Mouse (Mus musculus) G1E-ER4 (cell line): ENCODE measurements around the gene Lhx4. TPM values are rescaled to one million over a fixed set of nuclear protein-coding genes. Genes with fewer than 3 reads are reported as not detected.

Source experiments
- GATA1 ChIP-seq: IDR thresholded peaks from one replicate; pipeline ENCODE4 v1.8.0; 2012; ENCODE audit warnings: low read length, inconsistent platforms
- polyA plus RNA-seq: library from polyadenylated mRNA; stranded (reverse); fragments of >175 nt; gene quantifications from 2 replicates; pipeline ENCODE4 v1.2.3, GENCODE M21; 2012

Gene Lhx4
- polyA plus RNA-seq, 1 experiment = not detected

DNA sequence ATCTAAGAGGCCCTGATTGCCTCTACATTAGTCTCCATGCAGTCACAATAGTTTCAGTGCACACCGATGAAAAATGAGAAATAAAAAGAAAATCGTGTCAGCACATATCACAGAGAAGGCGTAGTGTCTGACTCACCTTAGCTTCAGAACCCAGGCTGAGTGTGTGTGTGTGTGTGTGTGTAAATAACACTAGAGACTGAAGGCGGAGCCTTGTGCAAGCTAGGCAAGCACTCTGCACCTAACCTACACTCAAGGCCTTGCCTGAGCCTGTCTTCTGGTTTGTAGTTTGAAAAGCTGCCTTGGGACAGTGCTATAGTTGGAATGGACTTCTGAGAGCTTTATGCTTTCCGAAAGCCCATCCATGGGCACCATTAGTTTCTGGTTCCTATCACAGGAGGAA, 61.9 kb downstream of the Lhx4 start:
- no peak for TF ChIP-seq GATA1

DNA sequence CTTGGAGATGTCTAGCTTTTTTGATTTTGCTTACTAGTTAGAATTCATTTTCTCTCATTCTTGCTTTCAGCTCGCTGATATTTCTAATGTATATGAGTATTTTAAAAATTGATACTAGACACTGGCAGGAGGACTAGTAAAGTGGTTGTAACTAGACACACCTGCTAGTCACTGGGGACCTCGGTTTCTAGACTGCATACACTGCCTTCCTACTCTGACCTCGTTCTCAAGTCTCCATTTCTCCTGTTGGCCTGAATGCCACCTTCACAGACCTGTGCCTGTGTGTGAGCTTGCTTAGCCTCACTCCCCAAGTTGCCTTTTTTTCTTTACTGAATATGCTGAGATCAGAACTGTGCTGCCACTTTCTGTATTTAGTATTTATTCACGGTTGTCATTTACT, 62.3 kb downstream of the Lhx4 start:
- TF ChIP-seq GATA1 = no peak

DNA sequence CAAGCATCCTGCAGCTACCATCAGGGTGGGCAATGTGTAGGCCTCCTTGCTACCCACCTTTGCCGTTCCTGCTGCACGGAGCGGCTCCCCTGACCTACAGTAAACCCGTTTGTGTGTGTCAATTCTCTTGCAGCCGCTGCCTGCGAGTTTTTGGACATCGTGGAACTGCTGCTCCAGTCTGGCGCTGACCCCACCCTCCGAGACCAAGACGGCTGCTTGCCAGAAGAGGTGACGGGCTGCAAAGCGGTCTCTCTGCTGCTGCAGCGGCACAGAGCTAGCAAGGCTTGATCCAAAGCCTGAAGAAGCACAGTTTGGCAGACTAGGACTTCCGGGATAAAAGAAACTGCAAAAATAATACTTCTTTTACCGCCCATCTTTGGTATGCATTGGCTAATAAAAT, 64.7 kb downstream of the Lhx4 start:
- no peak for TF ChIP-seq GATA1

DNA sequence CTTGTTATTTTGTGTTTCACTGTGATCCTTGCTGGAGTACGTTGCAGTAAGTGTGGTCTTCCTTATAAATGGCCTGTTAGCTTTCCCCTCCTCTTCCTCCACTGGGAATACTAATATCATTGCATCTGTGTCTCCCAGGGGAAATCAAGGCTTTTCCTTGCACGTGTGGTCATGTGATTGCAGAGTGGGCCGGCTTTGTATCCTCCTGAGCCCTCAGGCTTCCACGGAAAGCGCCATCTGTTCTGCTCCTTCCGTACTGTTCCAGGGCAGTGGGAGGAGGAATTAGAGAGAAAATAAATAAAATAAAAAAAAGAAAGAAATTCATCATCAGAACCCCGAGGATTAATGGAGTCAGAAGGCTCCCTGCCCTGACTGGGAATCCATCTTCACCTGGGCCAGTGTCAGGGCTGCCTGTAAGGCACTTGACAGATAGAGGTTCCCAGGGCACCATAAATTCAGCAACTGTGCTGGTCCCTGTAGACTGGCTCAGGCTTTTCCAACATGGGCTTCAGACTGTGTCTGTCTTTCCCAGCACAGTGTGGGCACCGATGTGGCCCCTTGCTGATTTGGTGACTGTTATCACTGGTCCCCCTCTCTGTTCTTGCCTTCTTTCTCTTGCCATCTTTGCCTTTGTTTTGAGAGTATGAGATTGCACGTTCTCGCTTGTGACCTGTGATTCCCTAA, 70.2 kb downstream of the Lhx4 start:
- no peak for TF ChIP-seq GATA1

DNA sequence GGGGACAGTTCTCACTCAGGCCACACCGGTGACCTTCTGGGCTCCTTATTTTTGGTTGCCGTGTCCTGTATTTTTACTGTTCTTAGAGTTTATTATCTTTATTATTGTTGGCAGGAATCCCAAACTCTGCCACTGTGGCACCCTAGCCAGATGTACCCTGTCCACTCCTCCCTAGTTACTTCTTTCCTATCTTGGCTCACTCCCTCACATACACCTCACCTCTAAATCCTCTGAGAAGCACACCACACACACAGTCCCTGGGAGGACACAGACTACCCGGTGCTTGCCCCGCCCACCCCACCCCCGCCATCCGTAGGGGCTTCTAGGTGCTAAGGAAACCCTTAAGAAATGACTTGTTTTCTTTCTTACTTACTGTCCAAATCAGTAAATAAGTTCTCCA, 75.9 kb downstream of the Lhx4 start:
- no peak for TF ChIP-seq GATA1

DNA sequence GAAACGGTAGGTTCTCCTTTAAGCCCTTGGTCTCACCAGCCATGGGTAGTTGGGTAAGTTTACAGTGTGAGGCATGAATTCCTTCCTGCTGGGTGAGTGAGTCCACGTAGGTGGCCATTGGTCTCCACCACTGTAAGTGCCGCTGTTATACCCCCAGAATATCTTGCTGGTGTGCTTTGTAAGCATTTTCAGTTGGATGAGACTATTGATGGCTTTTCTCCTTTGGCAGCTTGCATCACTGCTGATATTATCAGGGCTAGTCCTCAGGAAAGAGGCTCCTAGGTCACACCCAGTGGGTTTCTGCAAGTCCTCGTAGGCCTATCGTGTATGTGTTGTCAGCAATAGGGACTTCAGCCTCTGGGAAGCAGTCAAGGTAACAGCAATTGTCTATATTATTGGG, 87.5 kb downstream of the Lhx4 start:
- TF ChIP-seq GATA1 = no peak

DNA sequence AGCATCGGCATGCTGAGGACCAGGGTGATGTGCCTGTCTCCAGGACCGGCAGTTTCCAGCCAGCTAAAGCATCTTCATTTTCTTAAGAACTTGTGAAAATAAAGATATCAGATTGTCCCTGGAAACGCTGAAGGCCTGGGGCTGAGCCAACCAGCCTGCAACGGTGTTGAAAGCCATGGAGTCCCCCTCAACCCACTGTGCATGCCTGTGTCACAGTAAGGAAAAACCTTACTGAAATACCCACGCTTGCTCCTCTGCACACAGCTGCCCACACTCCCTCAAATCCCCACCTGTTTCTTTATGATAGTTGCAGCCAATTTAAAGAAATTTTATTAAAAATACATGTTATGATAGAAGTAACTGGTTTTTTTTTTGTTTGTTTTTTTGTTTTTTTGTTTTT, 95.2 kb downstream of the Lhx4 start:
- TF ChIP-seq GATA1 = no peak

DNA sequence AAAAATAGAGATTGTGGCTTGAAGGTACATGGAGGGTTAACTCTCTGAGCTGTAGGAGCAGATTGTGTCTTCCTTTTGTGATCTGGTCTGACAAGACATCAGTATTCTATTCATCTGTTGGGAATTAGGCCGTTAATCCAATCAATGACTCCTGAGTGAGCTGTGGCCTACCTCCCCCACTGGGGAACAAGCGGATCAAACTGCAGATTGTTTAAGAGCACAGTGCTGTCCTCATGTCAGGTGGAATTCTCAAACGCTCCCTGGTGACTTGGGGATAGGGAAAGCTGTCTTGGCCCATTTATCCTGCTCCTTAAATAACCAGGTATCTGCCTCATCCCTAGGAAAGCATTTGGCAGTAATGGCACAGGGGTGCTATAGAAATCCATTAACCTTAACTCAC, 96.5 kb downstream of the Lhx4 start:
- TF ChIP-seq GATA1 = no peak

DNA sequence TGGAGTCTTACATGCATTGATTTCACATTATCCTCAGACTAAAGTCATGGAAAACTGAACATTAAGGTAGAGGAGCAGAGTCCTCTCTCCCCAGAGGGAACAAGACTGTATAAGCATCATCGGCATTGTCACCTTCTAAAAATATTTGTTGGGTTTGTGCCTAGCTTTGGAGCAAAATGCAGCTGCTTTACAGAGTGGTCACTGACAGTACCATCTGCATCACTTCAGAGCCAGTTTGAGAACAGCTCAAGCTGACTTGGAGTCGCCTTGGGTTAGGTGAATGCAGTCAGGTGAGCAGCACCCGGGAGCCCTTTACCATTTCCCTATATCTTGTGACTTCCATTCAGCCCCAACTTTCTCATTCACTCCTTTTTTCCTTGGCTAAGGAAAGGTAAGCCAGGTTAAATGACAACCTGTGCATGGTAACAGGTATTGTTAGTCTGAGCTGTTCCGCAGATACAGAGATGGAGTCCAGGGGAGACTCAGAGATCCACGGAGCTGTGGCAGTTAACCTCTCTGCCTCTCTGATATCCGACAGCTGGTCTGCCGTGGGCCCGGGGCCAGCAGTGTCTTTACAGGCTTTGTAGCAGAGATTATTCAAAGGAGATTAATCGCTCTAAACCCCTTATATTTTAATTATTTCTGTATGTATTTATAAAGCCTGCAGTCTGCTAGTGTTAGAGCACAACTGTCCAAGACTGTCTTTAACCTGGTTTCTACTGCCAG, 101.2 kb downstream of the Lhx4 start:
- no peak for TF ChIP-seq GATA1

Other genes starting within 250 kb of the Lhx4 start
- 463 and 662 TPM in 2 replicates for gene Acbd6, start 193.6 kb downstream of the Lhx4 start, polyA plus RNA-seq
- gene Qsox1, start 61.2 kb upstream of the Lhx4 start, polyA plus RNA-seq = not detected in 2 replicates
- 2.9 and 3.2 TPM in 2 replicates for gene Cep350, start 221.6 kb upstream of the Lhx4 start, polyA plus RNA-seq